Mouse (Mus musculus) olfactory bulb, adult 2 months (tissue): ENCODE measurements around the gene Asb6. TPM values are rescaled to one million over a fixed set of nuclear protein-coding genes. Genes with fewer than 3 reads are reported as not detected.

ENCODE experiments used
- H3K27ac ChIP-seq: fragments of 200-500 bp; 2 replicates; pipeline ENCODE4 v1.5.1; 2012; ENCODE audit warnings: low read depth, low read length; ENCODE audit not compliant: insufficient read depth
- H3K4me1 ChIP-seq: fragments of 200-500 bp; 2 replicates; pipeline ENCODE4 v1.6.1; 2012; ENCODE audit warnings: low read length; ENCODE audit not compliant: control insufficient read depth, insufficient read depth
- H3K4me3 ChIP-seq: fragments of 200-500 bp; 2 replicates; pipeline ENCODE4 v1.5.1; 2012; ENCODE audit warnings: mild to moderate bottlenecking, low read depth, low read length, moderate library complexity; ENCODE audit not compliant: insufficient read depth
- CTCF ChIP-seq: fragments of 200-500 bp; IDR thresholded peaks from 2 replicates; pipeline ENCODE4 v1.5.1; 2012; ENCODE audit warnings: low read depth, mild to moderate bottlenecking, low read length, moderate library complexity; ENCODE audit not compliant: insufficient read depth
- POLR2A ChIP-seq: fragments of 200-500 bp; IDR thresholded peaks from 2 replicates; pipeline ENCODE4 v1.6.1; 2012; ENCODE audit warnings: mild to moderate bottlenecking, low read depth, low read length, moderate library complexity; ENCODE audit not compliant: insufficient read depth
- WGBS: fragments of 180-500 bp; shearing (Covaris S2); methylation state at CpG from one replicate; pipeline ENCODE4 v1.1.7; 2018; 5-methylcytosine and 5-hydroxymethylcytosine counted together
- polyA plus RNA-seq: library from polyadenylated mRNA; stranded (reverse); fragments of >200 nt; gene quantifications from 2 replicates; pipeline ENCODE4 v1.2.4, GENCODE M21; 2012; ENCODE audit warnings: low replicate concordance; ENCODE audit not compliant: missing spikeins, insufficient read depth, insufficient read length

Gene Asb6
- not detected in 2 replicates for polyA plus RNA-seq

DNA sequence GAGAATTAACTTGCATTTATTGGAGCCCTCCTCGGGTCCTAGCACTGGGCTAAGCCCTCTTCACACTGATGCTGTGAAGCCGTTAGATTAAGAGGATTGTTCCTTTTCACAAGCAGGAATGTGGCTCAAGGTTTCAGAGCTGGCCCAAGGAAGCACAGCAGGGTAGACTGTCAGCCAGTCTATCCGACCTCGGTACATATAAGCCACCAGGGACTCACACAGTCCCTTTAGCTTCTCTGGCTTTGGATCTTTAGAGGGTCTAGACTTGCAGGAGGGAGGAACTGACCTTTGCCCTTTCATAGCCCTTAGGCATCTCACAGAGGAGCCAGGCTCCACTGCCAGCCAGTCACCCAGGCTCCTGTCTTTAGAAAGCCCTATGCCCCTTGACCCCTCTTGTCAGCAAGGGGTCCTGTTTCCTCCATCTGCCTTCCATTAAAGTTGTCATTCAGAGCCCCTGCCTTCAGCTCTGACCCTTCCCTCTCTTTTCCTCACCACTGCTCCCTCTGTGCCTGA lies at the start of gene Asb6:
TSS of gene Asb6 (minus strand) at position 51 of the 513 bp plus-strand sequence.
- TF ChIP-seq POLR2A = no peak
- no peak for TF ChIP-seq CTCF
- Histone ChIP-seq H3K4me1 (peaks cover 19% of the 10 kb centered on the region), H3K4me3 (no peak within 1 kb of the TSS), H3K27ac (no peak within 1 kb of the TSS)
- WGBS = 39% methylated on average over 4 of the region's 4 CpGs

DNA sequence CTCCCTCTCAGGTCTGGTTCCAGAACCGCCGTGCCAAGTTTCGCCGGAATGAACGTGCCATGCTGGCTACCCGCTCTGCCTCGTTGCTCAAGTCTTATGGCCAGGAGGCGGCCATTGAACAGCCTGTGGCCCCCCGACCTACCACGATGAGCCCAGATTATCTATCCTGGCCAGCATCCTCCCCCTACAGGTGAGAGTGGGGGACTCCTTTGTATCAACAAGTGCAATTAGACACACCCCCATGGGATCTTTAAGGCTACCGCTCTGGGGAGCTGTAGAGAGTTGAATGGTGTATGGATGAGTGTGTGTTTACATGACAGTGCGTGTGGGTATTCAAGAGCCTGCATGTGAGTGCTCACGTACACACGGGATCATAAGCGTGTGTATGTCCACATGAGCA lies 49.3 kb upstream of the Asb6 start:
- Histone ChIP-seq H3K27ac (no peak overlapping the region), H3K4me1 (peaks cover 9% of the 10 kb centered on the region), H3K4me3 (no peak overlapping the region)
- 95% methylated on average over 15 of the region's 15 CpGs for WGBS
- TF ChIP-seq CTCF = no peak
- TF ChIP-seq POLR2A = no peak

DNA sequence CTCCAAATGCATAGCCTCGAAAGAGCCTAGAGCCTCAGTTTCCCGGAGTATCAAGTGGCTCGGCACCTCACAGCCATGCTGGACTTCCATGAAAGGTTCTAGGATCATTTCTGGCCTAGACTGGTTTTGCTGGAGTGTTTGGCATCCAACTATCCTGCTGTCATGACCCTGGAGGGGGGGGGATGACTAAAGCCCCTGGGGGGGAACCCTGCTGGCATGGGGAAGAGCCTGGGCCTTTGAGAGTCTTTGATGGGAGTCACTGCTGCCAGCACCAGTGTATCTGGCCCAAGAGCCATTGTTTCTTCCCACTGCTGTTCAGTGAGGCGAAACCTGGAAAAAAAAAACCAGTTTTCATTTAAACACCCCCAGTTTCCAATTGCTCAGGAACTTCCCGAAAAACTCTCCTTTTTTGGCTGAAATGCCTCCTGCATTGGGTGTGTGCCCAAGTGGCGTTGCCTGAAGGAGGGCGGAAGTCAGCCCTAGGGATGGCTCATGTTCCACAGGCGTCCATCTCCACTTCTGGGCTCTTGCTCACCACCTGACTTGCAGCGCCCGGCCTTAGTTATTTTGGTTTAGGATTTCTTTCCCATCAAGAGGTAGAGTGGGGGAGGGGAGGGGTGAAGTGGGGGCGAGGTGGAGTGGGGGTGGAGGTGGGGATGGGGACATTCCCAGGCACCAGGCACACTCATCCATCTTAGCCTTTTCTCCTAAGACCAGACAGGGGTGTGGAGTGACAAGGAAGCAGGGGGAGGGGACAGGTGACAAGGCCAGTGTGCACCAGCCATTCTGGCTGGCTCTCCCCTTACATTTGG lies 45.7 kb upstream of the Asb6 start:
- Histone ChIP-seq H3K27ac (no peak overlapping the region), H3K4me1 (peaks cover 9% of the 10 kb centered on the region), H3K4me3 (no peak overlapping the region)
- WGBS = 49% methylated on average over 11 of the region's 11 CpGs
- TF ChIP-seq CTCF = no peak

GRCm38 (mm10) chr2:30875096-30875495 lies 45.0 kb upstream of the Asb6 start:
- no peak overlapping the region for H3K27ac ChIP-seq
- 74% methylated on average over 7 of the region's 7 CpGs for WGBS

DNA sequence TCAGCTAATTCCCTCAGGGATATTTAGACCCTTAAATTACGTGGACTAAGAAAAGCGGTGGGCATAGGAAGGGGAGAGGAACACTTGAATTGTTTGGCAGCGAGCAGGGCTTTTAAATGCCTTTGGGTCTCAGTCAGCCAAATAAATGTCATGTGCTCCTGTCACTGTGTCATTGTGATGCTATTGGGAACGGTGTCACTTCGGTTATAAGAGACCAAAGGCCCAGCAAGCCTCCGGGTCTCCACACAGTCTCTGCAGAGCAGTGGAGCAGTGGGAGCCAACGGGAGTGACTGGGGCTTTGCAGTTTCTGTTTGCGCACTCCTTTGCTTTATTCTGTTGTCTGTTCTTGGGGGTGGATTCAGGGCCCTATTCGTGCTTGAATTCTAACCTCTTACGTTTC lies 44.3 kb upstream of the Asb6 start:
- Histone ChIP-seq H3K4me1 (peaks cover 9% of the 10 kb centered on the region), H3K27ac (no peak overlapping the region), H3K4me3 (no peak overlapping the region)
- TF ChIP-seq POLR2A (no peak), CTCF (no peak)
- WGBS = 54% methylated on average over 10 of the region's 10 CpGs

More at GRCm38 (mm10) chr2:30875096-30875495, 45.0 kb upstream of the Asb6 start:
- Histone ChIP-seq H3K4me3 (no peak overlapping the region), H3K4me1 (peaks cover 9% of the 10 kb centered on the region)
- TF ChIP-seq CTCF (no peak), POLR2A (no peak)

DNA sequence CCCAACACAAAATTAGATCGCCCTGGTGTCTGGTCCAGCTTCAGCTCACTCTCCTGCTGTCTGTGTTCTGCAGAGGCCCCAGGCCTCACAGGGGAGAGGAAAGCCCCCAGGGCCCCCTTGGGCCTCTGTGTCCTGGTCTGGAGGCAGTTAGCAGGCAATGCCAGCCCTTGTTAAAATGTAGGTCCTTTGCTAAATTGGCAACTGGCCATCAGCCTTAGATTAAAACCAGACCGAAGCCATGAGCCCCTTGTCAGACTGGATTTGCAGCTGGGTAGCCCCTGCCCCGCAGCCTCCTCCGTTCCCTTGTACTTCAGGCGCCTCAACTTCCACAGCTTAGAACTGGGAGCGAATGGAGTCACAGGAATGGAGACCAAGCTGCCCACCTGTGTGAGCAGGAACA lies 42.5 kb upstream of the Asb6 start:
- H3K4me3 ChIP-seq = no peak overlapping the region
- 79% methylated on average over 6 of the region's 6 CpGs for WGBS
- no peak overlapping the region for H3K27ac ChIP-seq
- peaks cover 9% of the 10 kb centered on the region for H3K4me1 ChIP-seq
- no peak for TF ChIP-seq CTCF
- no peak for TF ChIP-seq POLR2A

DNA sequence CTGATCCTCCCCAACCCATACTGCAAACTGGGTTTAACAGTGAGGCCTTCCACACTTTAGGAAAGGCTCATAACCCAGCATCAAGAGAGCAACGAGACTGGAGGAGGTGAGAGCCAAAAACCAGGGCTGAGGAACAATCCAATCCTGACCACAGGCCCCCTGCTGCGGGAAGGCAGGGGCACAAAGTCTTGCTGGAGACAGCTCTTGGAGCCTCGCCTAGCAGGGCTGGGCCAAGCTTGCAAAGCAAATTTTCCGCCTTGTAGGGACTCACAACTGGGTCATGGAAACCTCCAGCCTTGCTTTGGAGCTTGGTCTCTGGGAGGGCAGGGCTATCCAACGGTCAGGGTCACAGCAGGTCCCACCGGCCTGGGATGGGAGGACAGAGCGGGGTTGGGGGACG lies 40.7 kb upstream of the Asb6 start:
- no peak overlapping the region for H3K4me3 ChIP-seq
- H3K4me1 ChIP-seq = peaks cover 8% of the 10 kb centered on the region
- H3K27ac ChIP-seq = no peak overlapping the region
- TF ChIP-seq POLR2A (no peak), CTCF (no peak)
- WGBS = 60% methylated on average over 8 of the region's 8 CpGs

- H3K27ac ChIP-seq = no peak overlapping the region
- H3K4me3 ChIP-seq = no peak overlapping the region
- peaks cover 39% of the 10 kb centered on the region for H3K4me1 ChIP-seq
- WGBS = 63% methylated on average over 3 of the region's 3 CpGs
- no peak for TF ChIP-seq CTCF
- TF ChIP-seq POLR2A = no peak
Measured at GRCm38 (mm10) chr2:30865426-30865825, 35.3 kb upstream of the Asb6 start.

- Histone ChIP-seq H3K27ac (no peak overlapping the region), H3K4me3 (peak overlapping the region; percentile 26), H3K4me1 (peaks cover 39% of the 10 kb centered on the region)
- no peak for TF ChIP-seq POLR2A
- TF ChIP-seq CTCF = no peak
- WGBS = 4% methylated on average over 35 of the region's 35 CpGs
Measured at GRCm38 (mm10) chr2:30864968-30865381, 34.8 kb upstream of the Asb6 start.
